Comparison of ENCODE assay signal across 9 mouse cellular contexts in genomic region chr10:128731002-128731433, GRCm38 (mm10). TPM values are rescaled to one million over a fixed set of nuclear protein-coding genes. Genes with fewer than 3 reads are reported as not detected.
DNase-seq lines count a peak whose midpoint lies in the region; ATAC-seq and TF ChIP-seq lines count a peak whose summit lies in the region.
"Had no signal": no experiment of that assay in that cellular context is flagged by ENCODE, and none has a peak within 500 bp of the region (broad histone marks: within the 10 kb centered on the region; RNA-seq: fewer than 3 reads in every experiment).

No protein-coding gene starts in this region.

- peak; percentile 60 for ATAC-seq in forebrain, embryonic 12.5 days (ENCODE audit: low FRiP score)
- ATAC-seq in heart, embryonic 16.5 days (replicated peaks; ENCODE audit: extremely low read depth, insufficient read depth, low FRiP score), result peak; percentile 52; the same call in 1 of the 2 replicates
- ATAC-seq in lung, embryonic 15.5 days (ENCODE audit: borderline replicate concordance, extremely low read depth, low FRiP score, low TSS enrichment), result peak; percentile 58; the same call in 1 of the 2 replicates

- peak; percentile 52; the same call in 1 of the 2 replicates for TF ChIP-seq CTCF in olfactory bulb, adult 2 months (IDR thresholded peaks at IDR 0.05; ENCODE audit: insufficient read depth, low read depth, low read length)

- no peak overlapping the region for H3K27ac ChIP-seq in ES-E14 (ENCODE audit: insufficient read depth, low read depth, low read length, poor library complexity, severe bottlenecking)
- no peak overlapping the region for H3K27ac ChIP-seq in forebrain, embryonic 12.5 days
- no peak overlapping the region for H3K27ac ChIP-seq in heart, embryonic 16.5 days (ENCODE audit: low read length)
- H3K27ac ChIP-seq in lung, embryonic 15.5 days, result no peak overlapping the region
- no peak overlapping the region for H3K27ac ChIP-seq in olfactory bulb, adult 2 months (ENCODE audit: insufficient read depth, low read depth, low read length)

- no peak overlapping the region for H3K9ac ChIP-seq in ES-E14 (ENCODE audit: insufficient read depth, low read depth, low read length, poor library complexity, severe bottlenecking)
- H3K9ac ChIP-seq in forebrain, embryonic 12.5 days, result no peak overlapping the region
- no peak overlapping the region for H3K9ac ChIP-seq in heart, embryonic 16.5 days (ENCODE audit: low read length)
- no peak overlapping the region for H3K9ac ChIP-seq in lung, embryonic 15.5 days

- H3K27me3 ChIP-seq in forebrain, embryonic 12.5 days, result peaks cover 4% of the 10 kb centered on the region; the same call in 1 of the 2 replicates
- no peaks in the 10 kb centered on the region for H3K27me3 ChIP-seq in heart, embryonic 16.5 days (ENCODE audit: control insufficient read depth, insufficient read depth, low read length)
- H3K27me3 ChIP-seq in lung, embryonic 15.5 days, result no peaks in the 10 kb centered on the region

- no peak for DNase-seq in ES-E14 (ENCODE audit: low read depth, low spot score)
- peak; percentile 64 for DNase-seq in cerebellum, adult 11 months
- DNase-seq in kidney, postnatal 25 days, result peak; percentile 81 to 89
- peak; percentile 52 for DNase-seq in thymus, postnatal 0 days (ENCODE audit: low spot score)

- H3K9me3 ChIP-seq in ES-E14 (ENCODE audit: control insufficient read depth, insufficient read depth, low read depth, low read length), result no peaks in the 10 kb centered on the region
- H3K9me3 ChIP-seq in forebrain, embryonic 12.5 days, result no peaks in the 10 kb centered on the region
- H3K9me3 ChIP-seq in heart, embryonic 16.5 days (replicated peaks; ENCODE audit: control insufficient read depth, low read length), result peaks cover 2% of the 10 kb centered on the region; the same call in 1 of the 2 replicates
- no peaks in the 10 kb centered on the region for H3K9me3 ChIP-seq in lung, embryonic 15.5 days

- in situ Hi-C loops in ES-E14 (cut with MboI; ENCODE audit: low sequenced_read_pairs in 2 of 2, unreplicated experiment in 2 of 2), result loop anchor here in 1 of 2 experiments (10.0 kb wide), 1 partner anchor 164 kb away; the partner anchor contains the start of gene Gdf11

- 16% methylated on average over 10 of the region's 10 CpGs for WGBS in forebrain, embryonic 12.5 days
- 18% methylated on average over 10 of the region's 10 CpGs for WGBS in heart, embryonic 16.5 days
- 16% methylated on average over 10 of the region's 10 CpGs for WGBS in lung, embryonic 15.5 days
- WGBS in olfactory bulb, adult 2 months, result 14% methylated on average over 10 of the region's 10 CpGs

- peaks cover 25% of the 10 kb centered on the region for H3K36me3 ChIP-seq in ES-E14 (ENCODE audit: control insufficient read depth, insufficient read depth, low read length, poor library complexity, severe bottlenecking)
- H3K36me3 ChIP-seq in forebrain, embryonic 12.5 days (replicated peaks), result no peaks in the 10 kb centered on the region
- H3K36me3 ChIP-seq in heart, embryonic 16.5 days (ENCODE audit: control insufficient read depth, insufficient read depth), result peaks cover 23% of the 10 kb centered on the region
- peaks cover 6% of the 10 kb centered on the region; the same call in 1 of the 2 replicates for H3K36me3 ChIP-seq in lung, embryonic 15.5 days

- no peaks in the 10 kb centered on the region for H3K4me1 ChIP-seq in ES-E14 (ENCODE audit: control insufficient read depth in 2 of 2, insufficient read depth in 2 of 2, low read length in 2 of 2, poor library complexity in 1 of 2)
- no peaks in the 10 kb centered on the region for H3K4me1 ChIP-seq in forebrain, embryonic 12.5 days
- H3K4me1 ChIP-seq in heart, embryonic 16.5 days (ENCODE audit: control insufficient read depth, insufficient read depth, low read length), result no peaks in the 10 kb centered on the region
- no peaks in the 10 kb centered on the region; the same call in 1 of the 2 replicates for H3K4me1 ChIP-seq in lung, embryonic 15.5 days
- H3K4me1 ChIP-seq in olfactory bulb, adult 2 months (ENCODE audit: control insufficient read depth, insufficient read depth, low read length), result peaks cover 3% of the 10 kb centered on the region; the same call in 1 of the 2 replicates

- TF ChIP-seq POLR2A in olfactory bulb, adult 2 months (IDR thresholded peaks at IDR 0.05; ENCODE audit: insufficient read depth, low read depth, low read length), result no peak

- peak overlapping the region; percentile 31; the same call in 1 of the 2 replicates for H3K4me2 ChIP-seq in forebrain, embryonic 12.5 days
- peak overlapping the region; percentile 32; the same call in 1 of the 2 replicates for H3K4me2 ChIP-seq in heart, embryonic 16.5 days (ENCODE audit: low read depth, low read length)
- no peak overlapping the region for H3K4me2 ChIP-seq in lung, embryonic 15.5 days

- H3K4me3 ChIP-seq in ES-E14 (ENCODE audit: insufficient read depth in 1 of 2, low read depth in 1 of 2, low read length in 2 of 2, poor library complexity in 1 of 2, severe bottlenecking in 1 of 2), result no peak overlapping the region
- no peak overlapping the region for H3K4me3 ChIP-seq in forebrain, embryonic 12.5 days (replicated peaks)
- no peak overlapping the region for H3K4me3 ChIP-seq in heart, embryonic 16.5 days (ENCODE audit: low read length)
- H3K4me3 ChIP-seq in lung, embryonic 15.5 days, result no peak overlapping the region
- no peak overlapping the region for H3K4me3 ChIP-seq in olfactory bulb, adult 2 months (ENCODE audit: insufficient read depth, low read depth, low read length)
- H3K4me3 ChIP-seq: erythroblast, embryonic 14.5 days had no signal

TF ChIP-seq in ES-E14, 5 proteins besides CTCF, POLR2A, EP300 and RAD21:
- TF ChIP-seq ZNF384 (IDR thresholded peaks at IDR 0.05; ENCODE audit: low read depth, low read length) (peak; percentile 91), MAFK (IDR thresholded peaks at IDR 0.05; ENCODE audit: insufficient read depth, low read depth, low read length) (no peak), ZC3H11A (IDR thresholded peaks at IDR 0.05; ENCODE audit: borderline replicate concordance, low read depth, low read length) (peak; percentile 28; the same call in 1 of the 2 replicates)

RNA-seq across cellular contexts. Expression of gene Dgka, which starts 13.6 kb away (rescaled TPM):
- total RNA-seq in ES-E14 (2012; rRNA removed), result 11.9 and 19.3 TPM in 2 replicates
- polyA plus RNA-seq in forebrain, embryonic 12.5 days (2016; fragmentation: Nextera tagmentation; extraction: Ambion mirVana), result 3.9 and 4.2 TPM in 2 replicates
- polyA plus RNA-seq in heart, embryonic 16.5 days (2015; fragmentation: Nextera tagmentation; extraction: Ambion mirVana), result 9.5 and 12.3 TPM in 2 replicates
- 9.5 and 10.5 TPM in 2 replicates for polyA plus RNA-seq in lung, embryonic 15.5 days (2015; fragmentation: Nextera tagmentation; extraction: Ambion mirVana)
- polyA plus RNA-seq in olfactory bulb, adult 2 months (2012; ENCODE audit: insufficient read depth, insufficient read length, low replicate concordance, missing spikeins), result 167 TPM in 1 of 2 replicates, not detected in the other
- polyA plus RNA-seq in thymus, postnatal 0 days (2015; fragmentation: Nextera tagmentation; extraction: Ambion mirVana), result 135 and 136 TPM in 2 replicates

RNA-seq across cellular contexts. Expression of gene Pym1, which starts 16.7 kb away (rescaled TPM):
- 71.7 and 78.6 TPM in 2 replicates for total RNA-seq in ES-E14 (2012; rRNA removed)
- polyA plus RNA-seq in forebrain, embryonic 12.5 days (2016; fragmentation: Nextera tagmentation; extraction: Ambion mirVana), result 51.2 and 52.8 TPM in 2 replicates
- polyA plus RNA-seq in heart, embryonic 16.5 days (2015; fragmentation: Nextera tagmentation; extraction: Ambion mirVana), result 18.5 and 20.3 TPM in 2 replicates
- 37.9 and 39.8 TPM in 2 replicates for polyA plus RNA-seq in lung, embryonic 15.5 days (2015; fragmentation: Nextera tagmentation; extraction: Ambion mirVana)
- polyA plus RNA-seq in olfactory bulb, adult 2 months (2012; ENCODE audit: insufficient read depth, insufficient read length, low replicate concordance, missing spikeins), result not detected in 2 replicates
- 74.7 and 79.2 TPM in 2 replicates for polyA plus RNA-seq in thymus, postnatal 0 days (2015; fragmentation: Nextera tagmentation; extraction: Ambion mirVana)

RNA-seq across cellular contexts. Expression of gene Cdk2, which starts 26.2 kb away (rescaled TPM):
- total RNA-seq in ES-E14 (2012; rRNA removed), result 40.7 and 43.5 TPM in 2 replicates
- 95.2 and 104 TPM in 2 replicates for polyA plus RNA-seq in forebrain, embryonic 12.5 days (2016; fragmentation: Nextera tagmentation; extraction: Ambion mirVana)
- 90.7 and 93.6 TPM in 2 replicates for polyA plus RNA-seq in heart, embryonic 16.5 days (2015; fragmentation: Nextera tagmentation; extraction: Ambion mirVana)
- 108 and 110 TPM in 2 replicates for polyA plus RNA-seq in lung, embryonic 15.5 days (2015; fragmentation: Nextera tagmentation; extraction: Ambion mirVana)
- not detected in 2 replicates for polyA plus RNA-seq in olfactory bulb, adult 2 months (2012; ENCODE audit: insufficient read depth, insufficient read length, low replicate concordance, missing spikeins)
- polyA plus RNA-seq in thymus, postnatal 0 days (2015; fragmentation: Nextera tagmentation; extraction: Ambion mirVana), result 115 and 117 TPM in 2 replicates

RNA-seq across cellular contexts. Expression of gene Pmel, which starts 27.0 kb away (rescaled TPM):
- 11.4 and 44.2 TPM in 2 replicates for total RNA-seq in ES-E14 (2012; rRNA removed)
- polyA plus RNA-seq in forebrain, embryonic 12.5 days (2016; fragmentation: Nextera tagmentation; extraction: Ambion mirVana), result 0.88 and 4.4 TPM in 2 replicates
- polyA plus RNA-seq in heart, embryonic 16.5 days (2015; fragmentation: Nextera tagmentation; extraction: Ambion mirVana), result 1.7 and 2.8 TPM in 2 replicates
- 1.2 and 1.3 TPM in 2 replicates for polyA plus RNA-seq in lung, embryonic 15.5 days (2015; fragmentation: Nextera tagmentation; extraction: Ambion mirVana)
- not detected in 2 replicates for polyA plus RNA-seq in olfactory bulb, adult 2 months (2012; ENCODE audit: insufficient read depth, insufficient read length, low replicate concordance, missing spikeins)
- 1.1 and 1.3 TPM in 2 replicates for polyA plus RNA-seq in thymus, postnatal 0 days (2015; fragmentation: Nextera tagmentation; extraction: Ambion mirVana)
- polyA plus RNA-seq: erythroblast, embryonic 14.5 days had no signal

RNA-seq across cellular contexts. Expression of gene Rab5b, which starts 35.0 kb away (rescaled TPM):
- total RNA-seq in ES-E14 (2012; rRNA removed), result 23.2 and 32.8 TPM in 2 replicates
- 90.9 and 98.8 TPM in 2 replicates for polyA plus RNA-seq in forebrain, embryonic 12.5 days (2016; fragmentation: Nextera tagmentation; extraction: Ambion mirVana)
- 69.8 and 73.5 TPM in 2 replicates for polyA plus RNA-seq in heart, embryonic 16.5 days (2015; fragmentation: Nextera tagmentation; extraction: Ambion mirVana)
- polyA plus RNA-seq in lung, embryonic 15.5 days (2015; fragmentation: Nextera tagmentation; extraction: Ambion mirVana), result 73.8 and 77.8 TPM in 2 replicates
- polyA plus RNA-seq in olfactory bulb, adult 2 months (2012; ENCODE audit: insufficient read depth, insufficient read length, low replicate concordance, missing spikeins), result not detected in 2 replicates
- 45.3 and 46.5 TPM in 2 replicates for polyA plus RNA-seq in thymus, postnatal 0 days (2015; fragmentation: Nextera tagmentation; extraction: Ambion mirVana)

Comparison
In these comparisons a context has a peak if more than half of its experiments do, and no peak if none do; other contexts are left out.
1. RNA of gene Pym1, which starts 16.7 kb away (polyA plus RNA-seq): 74.7 to 79.2 TPM in thymus, postnatal 0 days, 51.2 to 52.8 TPM in forebrain, embryonic 12.5 days, 37.9 to 39.8 TPM in lung, embryonic 15.5 days and 18.5 to 20.3 TPM in heart, embryonic 16.5 days; not detected in olfactory bulb, adult 2 months; every median in the first group is over 10 times any median in the second.
2. Peak in every context shown above with its lines, with median percentiles within 50 percentile points of each other: ATAC-seq.